Mouse (Mus musculus) stomach, embryonic 15.5 days (tissue): ENCODE results near the gene 4930583I09Rik. TPM values are rescaled to one million over a fixed set of nuclear protein-coding genes. Genes with fewer than 3 reads are reported as not detected.

Source experiments
- ATAC-seq: fragments of 200-750 bp; cut with Nextera tagmentation; 2 replicates; pipeline ENCODE4 v1.8.0; 2017; ENCODE audit warnings: low read depth, moderate number of reproducible peaks, moderate TSS enrichment; ENCODE audit not compliant: insufficient read depth, low FRiP score
- H3K27ac ChIP-seq: fragments of 300-500 bp; sonication (generic); 2 replicates; pipeline ENCODE4 v1.5.1; 2015; ENCODE audit warnings: mild to moderate bottlenecking, inconsistent platforms
- H3K27me3 ChIP-seq: fragments of 300-500 bp; sonication (generic); replicated peaks from 2 replicates; pipeline ENCODE4 v1.6.1; 2015; ENCODE audit warnings: inconsistent platforms
- H3K36me3 ChIP-seq: fragments of 300-500 bp; sonication (generic); 2 replicates; pipeline ENCODE4 v1.6.1; 2015; ENCODE audit warnings: inconsistent platforms
- H3K4me1 ChIP-seq: fragments of 300-500 bp; sonication (generic); 2 replicates; pipeline ENCODE4 v1.6.1; 2015; ENCODE audit warnings: inconsistent platforms
- H3K4me2 ChIP-seq: fragments of 300-500 bp; sonication (generic); 2 replicates; pipeline ENCODE4 v1.6.1; 2015; ENCODE audit warnings: mild to moderate bottlenecking, inconsistent platforms
- H3K4me3 ChIP-seq: fragments of 300-500 bp; sonication (generic); replicated peaks from 2 replicates; pipeline ENCODE4 v1.5.1; 2015; ENCODE audit warnings: inconsistent platforms
- H3K9ac ChIP-seq: fragments of 300-500 bp; sonication (generic); 2 replicates; pipeline ENCODE4 v1.6.1; 2015; ENCODE audit warnings: inconsistent platforms
- H3K9me3 ChIP-seq: fragments of 300-500 bp; sonication (generic); 2 replicates; pipeline ENCODE4 v1.6.1; 2016; ENCODE audit warnings: inconsistent platforms
- WGBS: fragments of 180-500 bp; shearing (Covaris S2); methylation state at CpG from one replicate; pipeline ENCODE4 v1.1.7; 2015; 5-methylcytosine and 5-hydroxymethylcytosine counted together
- polyA plus RNA-seq: library from polyadenylated mRNA; unstranded; fragments of >200 nt; fragmentation: Nextera tagmentation; extraction: Ambion mirVana; gene quantifications from 2 replicates; pipeline ENCODE4 v1.2.1, GENCODE M21; 2015

The 4930583I09Rik gene
- polyA plus RNA-seq, 1 experiment from 2014 or later: not detected

DNA sequence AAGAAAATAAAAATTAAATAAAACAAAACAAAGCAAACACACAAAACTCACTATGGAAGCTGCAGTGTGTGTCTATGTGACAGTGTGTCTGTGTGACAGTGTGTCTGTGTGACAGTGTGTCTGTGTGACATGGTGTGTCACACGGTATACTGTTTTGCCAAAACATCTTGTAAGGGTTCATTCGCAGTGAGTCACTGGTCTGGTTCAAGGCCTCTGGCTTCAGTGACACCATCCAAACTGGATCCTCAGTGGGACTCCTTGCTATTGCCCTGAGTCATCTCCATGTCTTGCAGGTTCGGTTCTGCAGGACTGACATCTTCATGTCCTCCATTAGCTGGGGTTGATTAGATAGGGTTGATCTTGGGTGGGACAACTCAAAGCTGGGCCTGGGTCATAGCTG lies 43.8 kb downstream of the 4930583I09Rik start:
- Histone ChIP-seq H3K9me3 (no peaks in the 10 kb centered on the region), H3K36me3 (no peaks in the 10 kb centered on the region), H3K27ac (no peak overlapping the region), H3K4me1 (no peaks in the 10 kb centered on the region), H3K27me3 (no peaks in the 10 kb centered on the region), H3K4me3 (no peak overlapping the region), H3K9ac (no peak overlapping the region), H3K4me2 (no peak overlapping the region)
- no peak for ATAC-seq
- 87% methylated on average over 3 of the region's 3 CpGs for WGBS

GRCm38 (mm10) chr17:64789175-64789574 lies 46.7 kb downstream of the 4930583I09Rik start:
- H3K9me3 ChIP-seq: no peaks in the 10 kb centered on the region
- H3K27me3 ChIP-seq: no peaks in the 10 kb centered on the region
- no peaks in the 10 kb centered on the region for H3K36me3 ChIP-seq
- no peak overlapping the region for H3K9ac ChIP-seq
- no peak overlapping the region for H3K4me2 ChIP-seq
- 51% methylated on average over 3 of the region's 3 CpGs for WGBS
- no peak overlapping the region for H3K4me3 ChIP-seq
- no peaks in the 10 kb centered on the region for H3K4me1 ChIP-seq
- ATAC-seq: no peak
- H3K27ac ChIP-seq: no peak overlapping the region

DNA sequence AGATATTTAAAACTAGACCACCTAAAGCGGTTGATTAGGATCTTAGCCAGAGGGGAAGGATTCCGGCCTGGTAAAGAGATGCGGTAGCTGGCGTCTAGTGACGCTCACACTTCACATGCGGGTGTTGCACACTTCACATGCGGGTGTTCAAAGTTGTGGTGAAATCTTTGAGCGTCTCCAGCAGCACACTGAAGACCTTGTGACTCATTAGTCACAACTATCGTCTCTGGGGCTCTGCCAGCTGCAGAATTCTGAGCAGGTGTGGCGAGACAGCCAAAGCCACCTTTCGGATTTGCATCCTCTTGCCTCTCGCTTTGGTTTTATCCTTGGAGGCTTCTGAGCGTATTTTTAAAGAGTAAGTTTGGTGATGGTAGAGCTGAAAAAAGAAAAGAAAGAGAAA lies 47.6 kb downstream of the 4930583I09Rik start:
- Histone ChIP-seq H3K4me2 (no peak overlapping the region), H3K27me3 (no peaks in the 10 kb centered on the region), H3K27ac (no peak overlapping the region), H3K4me3 (no peak overlapping the region), H3K9me3 (no peaks in the 10 kb centered on the region), H3K36me3 (no peaks in the 10 kb centered on the region), H3K4me1 (no peaks in the 10 kb centered on the region), H3K9ac (no peak overlapping the region)
- ATAC-seq: no peak
- 86% methylated on average over 13 of the region's 13 CpGs for WGBS

DNA sequence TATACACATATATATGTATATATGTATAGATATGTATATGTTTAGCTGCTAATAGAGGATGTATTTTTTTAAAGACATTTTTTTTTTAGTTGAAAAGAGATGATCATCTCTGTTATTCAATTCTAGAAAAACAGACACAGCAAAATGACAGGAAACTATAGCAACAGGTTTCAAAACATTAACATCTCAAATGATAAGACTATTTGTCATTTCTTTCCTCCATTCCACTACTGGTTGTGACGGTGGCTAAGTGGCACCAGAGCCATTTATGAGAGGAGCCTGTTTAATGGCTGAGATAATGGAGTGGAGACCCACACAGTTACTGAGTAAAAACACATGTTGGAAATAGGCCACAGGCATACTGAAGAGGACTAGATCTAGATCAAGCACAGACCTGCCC lies 49.9 kb downstream of the 4930583I09Rik start:
- Histone ChIP-seq H3K27ac (no peak overlapping the region), H3K36me3 (no peaks in the 10 kb centered on the region), H3K9ac (no peak overlapping the region), H3K9me3 (no peaks in the 10 kb centered on the region), H3K4me3 (no peak overlapping the region), H3K27me3 (no peaks in the 10 kb centered on the region), H3K4me2 (no peak overlapping the region), H3K4me1 (no peaks in the 10 kb centered on the region)
- WGBS: 46% methylated on average over 1 of the region's 1 CpGs
- ATAC-seq: no peak

Other genes with a start within 250 kb of the 4930583I09Rik start
- 14.3 and 15.5 TPM in 2 replicates for gene Man2a1, start 235.3 kb downstream of the 4930583I09Rik start, polyA plus RNA-seq